Mouse (Mus musculus) neural tube, embryonic 15.5 days (tissue): ENCODE measurements around the gene Atn1. TPM values are rescaled to one million over a fixed set of nuclear protein-coding genes. Genes with fewer than 3 reads are reported as not detected.

Source experiments
- ATAC-seq: fragments of 200-750 bp; cut with Nextera tagmentation; 2 replicates; pipeline ENCODE4 v1.8.0; 2017; ENCODE audit warnings: mild to moderate bottlenecking, moderate TSS enrichment, moderate library complexity; ENCODE audit not compliant: low FRiP score
- H3K27ac ChIP-seq: fragments of 300-500 bp; sonication (generic); replicated peaks from 2 replicates; pipeline ENCODE4 v1.5.1; 2015; ENCODE audit warnings: mild to moderate bottlenecking, inconsistent platforms
- H3K27me3 ChIP-seq: fragments of 300-500 bp; sonication (generic); replicated peaks from 2 replicates; pipeline ENCODE4 v1.6.1; 2015; ENCODE audit warnings: inconsistent platforms
- H3K36me3 ChIP-seq: fragments of 300-500 bp; sonication (generic); 2 replicates; pipeline ENCODE4 v1.6.1; 2015; ENCODE audit warnings: inconsistent platforms
- H3K4me1 ChIP-seq: fragments of 300-500 bp; sonication (generic); 2 replicates; pipeline ENCODE4 v1.6.1; 2015; ENCODE audit warnings: inconsistent platforms
- H3K4me2 ChIP-seq: fragments of 300-500 bp; sonication (generic); 2 replicates; pipeline ENCODE4 v1.6.1; 2015; ENCODE audit warnings: inconsistent platforms, mild to moderate bottlenecking, moderate library complexity
- H3K4me3 ChIP-seq: fragments of 300-500 bp; sonication (generic); replicated peaks from 2 replicates; pipeline ENCODE4 v1.5.1; 2015; ENCODE audit warnings: mild to moderate bottlenecking, inconsistent platforms
- H3K9ac ChIP-seq: fragments of 300-500 bp; sonication (generic); replicated peaks from 2 replicates; pipeline ENCODE4 v1.6.1; 2015; ENCODE audit warnings: mild to moderate bottlenecking, inconsistent platforms
- H3K9me3 ChIP-seq: fragments of 300-500 bp; sonication (generic); replicated peaks from 2 replicates; pipeline ENCODE4 v1.6.1; 2016; ENCODE audit warnings: inconsistent platforms
- WGBS: fragments of 180-500 bp; shearing (Covaris S2); methylation state at CpG from one replicate; pipeline ENCODE4 v1.1.7; 2015; ENCODE audit warnings: mixed read lengths; 5-methylcytosine and 5-hydroxymethylcytosine counted together
- polyA plus RNA-seq: library from polyadenylated mRNA; unstranded; fragments of >200 nt; fragmentation: Nextera tagmentation; extraction: Ambion mirVana; gene quantifications from 2 replicates; pipeline ENCODE4 v1.2.1, GENCODE M21; 2015

Atn1 gene
- polyA plus RNA-seq, 1 experiment from 2014 or later, result 23.1 TPM

- peaks cover 34% of the 10 kb centered on the region for H3K36me3 ChIP-seq
- no peak overlapping the region for H3K4me3 ChIP-seq
- H3K27ac ChIP-seq, result no peak overlapping the region
- no peaks in the 10 kb centered on the region for H3K27me3 ChIP-seq
- ATAC-seq, result no peak
- whole genome bisulfite sequencing, result 89% methylated on average over 8 of the region's 8 CpGs
- peaks cover 61% of the 10 kb centered on the region for H3K4me1 ChIP-seq
- H3K9ac ChIP-seq, result no peak overlapping the region
- H3K9me3 ChIP-seq, result no peaks in the 10 kb centered on the region
- no peak overlapping the region for H3K4me2 ChIP-seq
Measured at GRCm38 (mm10) chr6:124750405-124750804, 5.9 kb downstream of the Atn1 start.

GRCm38 (mm10) chr6:124746654-124747632 is 9.4 kb downstream of the Atn1 start:
- Histone ChIP-seq H3K4me2 (peak overlapping the region; percentile 81), H3K9ac (0 out of 2 replicates have a peak overlapping the region, but pooled peaks have one; percentile 10), H3K27me3 (no peaks in the 10 kb centered on the region), H3K9me3 (no peaks in the 10 kb centered on the region), H3K4me3 (no peak overlapping the region), H3K36me3 (peaks cover 62% of the 10 kb centered on the region), H3K27ac (peak overlapping the region; percentile 87), H3K4me1 (peaks cover 46% of the 10 kb centered on the region)
- whole genome bisulfite sequencing, result 82% methylated on average over 7 of the region's 7 CpGs
- ATAC-seq, result no peak

GRCm38 (mm10) chr6:124746296-124746605 is 10.1 kb downstream of the Atn1 start:
- Histone ChIP-seq H3K27ac (peak overlapping the region; percentile 87), H3K4me2 (peak overlapping the region; percentile 81), H3K27me3 (no peaks in the 10 kb centered on the region), H3K36me3 (peaks cover 62% of the 10 kb centered on the region), H3K4me3 (peak overlapping the region; percentile 44), H3K9ac (peak overlapping the region; percentile 57), H3K4me1 (peaks cover 48% of the 10 kb centered on the region), H3K9me3 (no peaks in the 10 kb centered on the region)
- 10% methylated on average over 8 of the region's 8 CpGs for WGBS
- ATAC-seq, result no peak; the same call in 1 of the 2 replicates

GRCm38 (mm10) chr6:124745490-124746295 is 10.6 kb downstream of the Atn1 start:
- H3K27ac ChIP-seq, result peak overlapping the region; percentile 87
- H3K9me3 ChIP-seq, result no peaks in the 10 kb centered on the region
- peak; percentile 82 for ATAC-seq
- peak overlapping the region; percentile 57 for H3K9ac ChIP-seq
- peak overlapping the region; percentile 81 for H3K4me2 ChIP-seq
- under 1% methylated on average over 84 of the region's 85 CpGs for WGBS
- peaks cover 62% of the 10 kb centered on the region for H3K36me3 ChIP-seq
- no peaks in the 10 kb centered on the region for H3K27me3 ChIP-seq
- peaks cover 47% of the 10 kb centered on the region for H3K4me1 ChIP-seq
- peak overlapping the region; percentile 44 for H3K4me3 ChIP-seq

- peaks cover 61% of the 10 kb centered on the region for H3K36me3 ChIP-seq
- H3K27ac ChIP-seq, result peak overlapping the region; percentile 87
- H3K4me2 ChIP-seq, result peak overlapping the region; percentile 81
- 73% methylated on average over 26 of the region's 26 CpGs for WGBS
- peaks cover 45% of the 10 kb centered on the region for H3K4me1 ChIP-seq
- H3K9ac ChIP-seq, result peak overlapping the region; percentile 42; the same call in 1 of the 2 replicates
- no peaks in the 10 kb centered on the region for H3K9me3 ChIP-seq
- no peaks in the 10 kb centered on the region for H3K27me3 ChIP-seq
- ATAC-seq, result peak; percentile 1
- H3K4me3 ChIP-seq, result peak overlapping the region; percentile 44
Measured at GRCm38 (mm10) chr6:124744755-124745321, 11.5 kb downstream of the Atn1 start.

- Histone ChIP-seq H3K27me3 (no peaks in the 10 kb centered on the region), H3K36me3 (peaks cover 49% of the 10 kb centered on the region), H3K9ac (no peak overlapping the region), H3K4me3 (no peak overlapping the region), H3K4me2 (no peak overlapping the region), H3K4me1 (peaks cover 57% of the 10 kb centered on the region), H3K9me3 (no peaks in the 10 kb centered on the region), H3K27ac (no peak overlapping the region)
- WGBS, result 88% methylated on average over 8 of the region's 8 CpGs
- no peak for ATAC-seq
Measured at GRCm38 (mm10) chr6:124743647-124744046, 12.7 kb downstream of the Atn1 start.

GRCm38 (mm10) chr6:124742839-124743514 is 13.3 kb downstream of the Atn1 start:
- Histone ChIP-seq H3K27ac (peak overlapping the region; percentile 10; the same call in 1 of the 2 replicates), H3K36me3 (peaks cover 42% of the 10 kb centered on the region)
- WGBS, result 91% methylated on average over 15 of the region's 15 CpGs

GRCm38 (mm10) chr6:124741842-124742241 is 14.5 kb downstream of the Atn1 start:
- Histone ChIP-seq H3K9me3 (no peaks in the 10 kb centered on the region), H3K9ac (peak overlapping the region; percentile 95), H3K36me3 (peaks cover 31% of the 10 kb centered on the region), H3K27ac (peak overlapping the region; percentile 99), H3K27me3 (no peaks in the 10 kb centered on the region), H3K4me3 (peak overlapping the region; percentile 65), H3K4me2 (peak overlapping the region; percentile 84), H3K4me1 (peaks cover 56% of the 10 kb centered on the region)
- no peak for ATAC-seq
- WGBS, result 66% methylated on average over 3 of the region's 3 CpGs

More at GRCm38 (mm10) chr6:124742839-124743514, 13.3 kb downstream of the Atn1 start:
- H3K9ac ChIP-seq, result no peak overlapping the region
- no peaks in the 10 kb centered on the region for H3K27me3 ChIP-seq
- no peak overlapping the region for H3K4me3 ChIP-seq
- no peaks in the 10 kb centered on the region for H3K9me3 ChIP-seq
- H3K4me1 ChIP-seq, result peaks cover 59% of the 10 kb centered on the region
- no peak for ATAC-seq
- H3K4me2 ChIP-seq, result no peak overlapping the region

- Histone ChIP-seq H3K36me3 (peaks cover 28% of the 10 kb centered on the region), H3K4me3 (peak within 1 kb of the TSS; percentile 65), H3K4me2 (peak within 1 kb of the TSS; percentile 84), H3K9ac (peak within 1 kb of the TSS; percentile 95), H3K4me1 (peaks cover 49% of the 10 kb centered on the region), H3K27me3 (no peaks in the 10 kb centered on the region), H3K9me3 (no peaks in the 10 kb centered on the region), H3K27ac (peak within 1 kb of the TSS; percentile 99)
- peak; percentile 84 for ATAC-seq
- under 1% methylated on average over 41 of the region's 41 CpGs for WGBS
Measured at GRCm38 (mm10) chr6:124740888-124741761, 15.2 kb downstream of the Atn1 start, which contains the start of gene Grcc10. Grcc10 (minus strand) TSS chr6:124741374.

- H3K36me3 ChIP-seq, result peaks cover 28% of the 10 kb centered on the region
- WGBS, result 0% methylated on average over 29 of the region's 29 CpGs
- ATAC-seq, result peak; percentile 22
- peak overlapping the region; percentile 95 for H3K9ac ChIP-seq
- H3K27me3 ChIP-seq, result no peaks in the 10 kb centered on the region
- H3K4me3 ChIP-seq, result peak overlapping the region; percentile 65
- no peaks in the 10 kb centered on the region for H3K9me3 ChIP-seq
- H3K4me1 ChIP-seq, result peaks cover 43% of the 10 kb centered on the region
- peak overlapping the region; percentile 99 for H3K27ac ChIP-seq
- H3K4me2 ChIP-seq, result peak overlapping the region; percentile 84
Measured at GRCm38 (mm10) chr6:124740211-124740887, 16.0 kb downstream of the Atn1 start.
